Mouse (Mus musculus) CH12.LX (cell line): ENCODE data around the gene Tmem176a. TPM values are rescaled to one million over a fixed set of nuclear protein-coding genes. Genes with fewer than 3 reads are reported as not detected.
A peak's percentile ranks its signal among the peaks of the same experiment; 100 is the strongest.

ENCODE experiments used
- DNase-seq: peaks from one replicate; pipeline ENCODE4 v3.0.0-alpha.2; 2013; ENCODE audit errors: extremely low read depth
- H3K27ac ChIP-seq: 2 replicates; pipeline ENCODE4 v1.5.1; 2012; ENCODE audit warnings: low read depth, mild to moderate bottlenecking, control low read depth, moderate library complexity; ENCODE audit not compliant: insufficient read depth
- H3K27me3 ChIP-seq: replicated peaks from 2 replicates; pipeline ENCODE3; 2012; ENCODE audit warnings: inconsistent platforms
- H3K36me3 ChIP-seq, 2 experiments: replicated peaks in 1 of 2; 2 replicates each; pipeline versions ENCODE3 to v1.6.1; 2012; ENCODE audit warnings: inconsistent platforms in 1 of 2, low read length in 1 of 2, mild to moderate bottlenecking in 1 of 2, mixed read lengths in 1 of 2, moderate library complexity in 1 of 2; ENCODE audit not compliant: control insufficient read depth in 1 of 2, insufficient read depth in 1 of 2
- H3K4me1 ChIP-seq, 2 experiments: 2 replicates each; pipeline ENCODE4 v1.6.1; 2012; ENCODE audit warnings: inconsistent platforms in 1 of 2, moderate library complexity in 1 of 2; ENCODE audit not compliant: insufficient read depth in 2 of 2, control insufficient read depth in 1 of 2
- H3K4me2 ChIP-seq: 2 replicates; pipeline ENCODE4 v1.6.1; 2012; ENCODE audit warnings: low read depth, mild to moderate bottlenecking, control low read depth; ENCODE audit not compliant: poor library complexity, insufficient read depth, severe bottlenecking
- H3K4me3 ChIP-seq, 3 experiments: fragments of 150-350 bp in 1 of 3; sonication (generic) in 1 of 3; replicated peaks in 1 of 3; 2 replicates each; pipeline versions ENCODE3 to v1.5.1; 2011 to 2012; ENCODE audit warnings: low read depth in 2 of 3, low read length in 2 of 3, mild to moderate bottlenecking in 2 of 3, moderate library complexity in 2 of 3, control low read depth in 1 of 3, improper control_type of control experiment in 1 of 3, inconsistent platforms in 1 of 3, mixed read lengths in 1 of 3; ENCODE audit not compliant: poor library complexity in 1 of 3
- H3K79me2 ChIP-seq: replicated peaks from 2 replicates; pipeline ENCODE4 v1.6.1; 2012; ENCODE audit warnings: mild to moderate bottlenecking, moderate library complexity; ENCODE audit not compliant: control insufficient read depth, poor library complexity, insufficient read depth, severe bottlenecking; ENCODE audit errors: extremely low read depth
- H3K9ac ChIP-seq: 2 replicates; pipeline ENCODE4 v1.6.1; 2012; ENCODE audit warnings: low read depth, mild to moderate bottlenecking, control low read depth, moderate library complexity; ENCODE audit not compliant: insufficient read depth
- H3K9me3 ChIP-seq: replicated peaks from 2 replicates; pipeline ENCODE3; 2012; ENCODE audit warnings: low read length, inconsistent platforms, mixed read lengths
- BHLHE40 ChIP-seq: IDR thresholded peaks from 2 replicates; pipeline ENCODE4 v1.6.1; 2011; ENCODE audit warnings: mild to moderate bottlenecking, low read depth, low read length, improper control_type of control experiment
- CHD1 ChIP-seq: IDR thresholded peaks from 2 replicates; pipeline ENCODE4 v1.6.1; 2012; ENCODE audit warnings: low read depth, low read length, improper control_type of control experiment, inconsistent platforms
- CHD2 ChIP-seq: IDR thresholded peaks from 2 replicates; pipeline ENCODE4 v1.6.1; 2011; ENCODE audit warnings: low read length, improper control_type of control experiment
- ELF1 ChIP-seq: IDR thresholded peaks from 2 replicates; pipeline ENCODE4 v1.6.1; 2014; ENCODE audit warnings: low read depth, mild to moderate bottlenecking, inconsistent platforms, low read length, improper control_type of control experiment
- EP300 ChIP-seq: IDR thresholded peaks from 2 replicates; pipeline ENCODE4 v1.6.1; 2011; ENCODE audit warnings: low read length, improper control_type of control experiment
- ETS1 ChIP-seq: conservative IDR thresholded peaks from 2 replicates; pipeline ENCODE4 v1.6.1; 2012; ENCODE audit warnings: low read depth, mild to moderate bottlenecking, inconsistent platforms, low read length, improper control_type of control experiment, moderate library complexity
- GABPA ChIP-seq: IDR thresholded peaks from 2 replicates; pipeline ENCODE4 v1.6.1; 2012; ENCODE audit warnings: low read depth, low read length, improper control_type of control experiment, inconsistent platforms; ENCODE audit not compliant: insufficient replicate concordance
- IRF4 ChIP-seq: IDR thresholded peaks from 2 replicates; pipeline ENCODE4 v1.6.1; 2014; ENCODE audit warnings: low read depth, mild to moderate bottlenecking, inconsistent platforms, low read length, improper control_type of control experiment
- JUND ChIP-seq: conservative IDR thresholded peaks from 2 replicates; pipeline ENCODE4 v1.6.1; 2011; ENCODE audit warnings: low read depth, low read length, improper control_type of control experiment
- KAT2A ChIP-seq: IDR thresholded peaks from 2 replicates; pipeline ENCODE4 v1.6.1; 2012; ENCODE audit warnings: low read length, improper control_type of control experiment, inconsistent platforms; ENCODE audit not compliant: insufficient replicate concordance
- MAFK ChIP-seq: IDR thresholded peaks from 2 replicates; pipeline ENCODE4 v1.6.1; 2011; ENCODE audit warnings: low read length, improper control_type of control experiment; ENCODE audit not compliant: insufficient replicate concordance
- MAX ChIP-seq: IDR thresholded peaks from 2 replicates; pipeline ENCODE4 v1.6.1; 2011; ENCODE audit warnings: low read length, improper control_type of control experiment
- MEF2A ChIP-seq: IDR thresholded peaks from 2 replicates; pipeline ENCODE4 v1.6.1; 2014; ENCODE audit warnings: low read depth, mild to moderate bottlenecking, inconsistent platforms, low read length, improper control_type of control experiment, borderline replicate concordance
- PAX5 ChIP-seq: IDR thresholded peaks from 2 replicates; pipeline ENCODE4 v1.6.1; 2012; ENCODE audit warnings: low read length, inconsistent platforms, mixed read lengths
- POLR2A ChIP-seq: IDR thresholded peaks from 2 replicates; pipeline ENCODE4 v1.6.1; 2011; ENCODE audit warnings: low read depth, mild to moderate bottlenecking, improper control_type of control experiment, low read length
- RCOR1 ChIP-seq: conservative IDR thresholded peaks from 2 replicates; pipeline ENCODE4 v1.6.1; 2012; ENCODE audit warnings: low read depth, mild to moderate bottlenecking, inconsistent platforms, low read length, improper control_type of control experiment
- SMC3 ChIP-seq: IDR thresholded peaks from 2 replicates; pipeline ENCODE4 v1.6.1; 2011; ENCODE audit warnings: low read depth, low read length, improper control_type of control experiment
- TBP ChIP-seq: conservative IDR thresholded peaks from 2 replicates; pipeline ENCODE4 v1.6.1; 2011; ENCODE audit warnings: low read depth, low read length, improper control_type of control experiment
- TCF12 ChIP-seq: IDR thresholded peaks from 2 replicates; pipeline ENCODE4 v1.6.1; 2014; ENCODE audit warnings: low read depth, mild to moderate bottlenecking, inconsistent platforms, low read length, improper control_type of control experiment
- USF1 ChIP-seq: IDR thresholded peaks from 2 replicates; pipeline ENCODE4 v1.6.1; 2014; ENCODE audit warnings: low read depth, mild to moderate bottlenecking, inconsistent platforms, low read length, improper control_type of control experiment
- ZMIZ1 ChIP-seq: IDR thresholded peaks from 2 replicates; pipeline ENCODE4 v1.6.1; 2012; ENCODE audit warnings: low read depth, mild to moderate bottlenecking, inconsistent platforms, low read length, improper control_type of control experiment
- dilution Hi-C: fragments of 300-500 bp; cut with MboI; formaldehyde crosslinking; loops from 2 replicates; pipeline ENCODE4 v1.14.3; 2020; ENCODE audit warnings: low sequenced_read_pairs; ENCODE audit not compliant: extremely low pct_unique_long_range_greater_than_20kb, extremely low pct_ligation_motif_present
- in situ Hi-C: fragments of 300-500 bp; cut with MboI; formaldehyde crosslinking; loops from 3 replicates; pipeline ENCODE4 v1.14.3; 2019; ENCODE audit warnings: low sequenced_read_pairs, low pct_ligation_motif_present, low pct_unique_long_range_greater_than_20kb, mixed read lengths
- polyA plus RNA-seq: library from polyadenylated mRNA; unstranded; fragments of >175 nt; gene quantifications from 2 replicates; pipeline ENCODE4 v1.2.1, GENCODE M21; 2012; ENCODE audit warnings: low read depth; ENCODE audit not compliant: insufficient read length
- total RNA-seq, 2 experiments: library from RNA; depleted of rRNA; stranded (reverse); fragments of 300-350 nt in 1 of 2; fragments of >200 nt in 1 of 2; gene quantifications; 2 replicates each; pipeline ENCODE4 v1.2.3; 2012 to 2014

Gene Tmem176a
- total and polyA plus RNA-seq, 3 experiments = 27.2 to 58.0 (median 34.6) TPM

GRCm38 (mm10) chr6:48829651-48830050, 11.1 kb upstream of the Tmem176a start:
- in situ Hi-C loops = no loop called here
- no peaks in the 10 kb centered on the region for H3K79me2 ChIP-seq
- H3K4me3 ChIP-seq = no peak overlapping the region
- dilution Hi-C loops = no loop called here
- H3K27ac ChIP-seq = peak overlapping the region; percentile 9; the same call in 1 of the 2 replicates
- DNase-seq = peak; percentile 61
- H3K9me3 ChIP-seq = no peaks in the 10 kb centered on the region
- peaks cover 16 to 66% of the 10 kb centered on the region in 2 experiments for H3K4me1 ChIP-seq
- no peaks in the 10 kb centered on the region for H3K27me3 ChIP-seq
- no peak overlapping the region for H3K9ac ChIP-seq
- peaks cover 0 to 23% of the 10 kb centered on the region in 2 experiments for H3K36me3 ChIP-seq
- peak overlapping the region; percentile 8 for H3K4me2 ChIP-seq
- peak; percentile 34; the same call in 1 of the 2 replicates for TF ChIP-seq MAX
- peak; percentile 56 for TF ChIP-seq CHD1
- TF ChIP-seq MEF2A = peak; percentile 89
- no peak for TF ChIP-seq SMC3
- TF ChIP-seq GABPA = no peak
- peak; percentile 72 for TF ChIP-seq ETS1
- no peak for TF ChIP-seq USF1
- TF ChIP-seq CHD2 = peak; percentile 85
- 0 out of 2 replicates have a peak, but pooled peaks have one; percentile 30 for TF ChIP-seq ELF1
- TF ChIP-seq PAX5 = no peak
- 0 out of 2 replicates have a peak, but pooled peaks have one; percentile 50 for TF ChIP-seq RCOR1
- TF ChIP-seq EP300 = peak; percentile 85
- TF ChIP-seq MAFK = peak; percentile 38; the same call in 1 of the 2 replicates
- peak; percentile 48; the same call in 1 of the 2 replicates for TF ChIP-seq JUND
- peak; percentile 70 for TF ChIP-seq IRF4
- no peak for TF ChIP-seq POLR2A
- TF ChIP-seq TBP = no peak
- peak; percentile 74 for TF ChIP-seq BHLHE40
- TF ChIP-seq ZMIZ1 = no peak
- TF ChIP-seq TCF12 = peak; percentile 78

- Histone ChIP-seq H3K79me2 (no peaks in the 10 kb centered on the region), H3K4me1 (peaks cover 16 to 68% of the 10 kb centered on the region in 2 experiments), H3K36me3 (peaks cover under 1 to 29% of the 10 kb centered on the region in 2 experiments), H3K4me2 (peak overlapping the region; percentile 8; the same call in 1 of the 2 replicates), H3K9me3 (no peaks in the 10 kb centered on the region), H3K9ac (peak overlapping the region; percentile 13; the same call in 1 of the 2 replicates), H3K27ac (no peak overlapping the region), H3K27me3 (no peaks in the 10 kb centered on the region), H3K4me3 (no peak overlapping the region)
- dilution Hi-C loops = no loop called here
- in situ Hi-C loops = no loop called here
- DNase-seq = no peak
- no peak for TF ChIP-seq KAT2A
- 0 out of 2 replicates have a peak, but pooled peaks have one; percentile 30 for TF ChIP-seq IRF4
These were observed 10.5 kb upstream of the Tmem176a start for GRCm38 (mm10) chr6:48830241-48830640.
